Mouse (Mus musculus) gastrocnemius, adult 8-10 months (tissue): Measurements from ENCODE around the gene Ctbs. TPM values are rescaled to one million over a fixed set of nuclear protein-coding genes. Genes with fewer than 3 reads are reported as not detected.

Experiments
- DNase-seq, 2 experiments: peaks; one replicate each; pipeline ENCODE4 v3.0.0; 2022; ENCODE audit warnings: low spot score in 2 of 2
- total RNA-seq, 4 experiments: library from RNA; stranded (reverse); gene quantifications; 2 replicates each; pipeline ENCODE4 v1.2.4; 2022

The Ctbs gene
- 1 to 10 TPM; 3.1 to 5.1 (median 4.2) TPM for total RNA-seq

GRCm38 (mm10) chr3:146449745-146450250 lies at the start of gene Ctbs:
TSS of gene Ctbs (plus strand) at chr3:146449795.
- no peak for DNase-seq

GRCm38 (mm10) chr3:146403770-146404169 lies 45.8 kb upstream of the Ctbs start:
- DNase-seq = no peak

- peak; percentile 89 to 93 for DNase-seq
Measured at GRCm38 (mm10) chr3:146404311-146405201, 45.0 kb upstream of the Ctbs start, which contains the start of gene Ssx2ip. TSS of gene Ssx2ip (plus strand) at chr3:146404642.

- no peak for DNase-seq
Measured at GRCm38 (mm10) chr3:146405213-146406006, 44.2 kb upstream of the Ctbs start.

GRCm38 (mm10) chr3:146406007-146406341 lies 43.6 kb upstream of the Ctbs start:
- DNase-seq = no peak

GRCm38 (mm10) chr3:146407086-146407721 lies 42.4 kb upstream of the Ctbs start:
- DNase-seq = no peak

- no peak for DNase-seq
Measured at GRCm38 (mm10) chr3:146410114-146410513, 39.5 kb upstream of the Ctbs start.

GRCm38 (mm10) chr3:146412008-146412407 lies 37.6 kb upstream of the Ctbs start:
- DNase-seq = no peak

- DNase-seq = no peak
Measured at GRCm38 (mm10) chr3:146412480-146412879, 37.1 kb upstream of the Ctbs start.

GRCm38 (mm10) chr3:146413016-146413415 lies 36.6 kb upstream of the Ctbs start:
- no peak for DNase-seq

GRCm38 (mm10) chr3:146413992-146414391 lies 35.6 kb upstream of the Ctbs start:
- DNase-seq = no peak

- no peak for DNase-seq
Measured at GRCm38 (mm10) chr3:146414555-146414954, 35.0 kb upstream of the Ctbs start.

- no peak for DNase-seq
Measured at GRCm38 (mm10) chr3:146417873-146418272, 31.7 kb upstream of the Ctbs start.

GRCm38 (mm10) chr3:146418901-146419300 lies 30.7 kb upstream of the Ctbs start:
- no peak for DNase-seq

- DNase-seq = no peak
Measured at GRCm38 (mm10) chr3:146419534-146419933, 30.1 kb upstream of the Ctbs start.

- no peak for DNase-seq
Measured at GRCm38 (mm10) chr3:146419992-146420537, 29.5 kb upstream of the Ctbs start.

GRCm38 (mm10) chr3:146421787-146422186 lies 27.8 kb upstream of the Ctbs start:
- no peak for DNase-seq

GRCm38 (mm10) chr3:146423710-146424109 lies 25.9 kb upstream of the Ctbs start:
- DNase-seq = no peak

GRCm38 (mm10) chr3:146424306-146424900 lies 25.2 kb upstream of the Ctbs start:
- DNase-seq = no peak

GRCm38 (mm10) chr3:146425902-146426301 lies 23.7 kb upstream of the Ctbs start:
- no peak for DNase-seq

GRCm38 (mm10) chr3:146426489-146426888 lies 23.1 kb upstream of the Ctbs start:
- no peak for DNase-seq
